Mouse (Mus musculus) spleen, postnatal 36 days (tissue): ENCODE results near the gene Il1b.

Experiments used
- DNase-seq, 2 experiments: peaks; one replicate each; pipeline ENCODE4 v3.0.0; 2022; ENCODE audit warnings: low spot score in 2 of 2, mixed read lengths in 1 of 2

The Il1b gene

GRCm38 (mm10) chr2:129368795-129369194, 2.1 kb downstream of the Il1b start:
- DNase-seq: no peak

GRCm38 (mm10) chr2:129368106-129368505, 2.8 kb downstream of the Il1b start:
- no peak for DNase-seq

GRCm38 (mm10) chr2:129367246-129367645, 3.7 kb downstream of the Il1b start:
- DNase-seq: no peak

DNA sequence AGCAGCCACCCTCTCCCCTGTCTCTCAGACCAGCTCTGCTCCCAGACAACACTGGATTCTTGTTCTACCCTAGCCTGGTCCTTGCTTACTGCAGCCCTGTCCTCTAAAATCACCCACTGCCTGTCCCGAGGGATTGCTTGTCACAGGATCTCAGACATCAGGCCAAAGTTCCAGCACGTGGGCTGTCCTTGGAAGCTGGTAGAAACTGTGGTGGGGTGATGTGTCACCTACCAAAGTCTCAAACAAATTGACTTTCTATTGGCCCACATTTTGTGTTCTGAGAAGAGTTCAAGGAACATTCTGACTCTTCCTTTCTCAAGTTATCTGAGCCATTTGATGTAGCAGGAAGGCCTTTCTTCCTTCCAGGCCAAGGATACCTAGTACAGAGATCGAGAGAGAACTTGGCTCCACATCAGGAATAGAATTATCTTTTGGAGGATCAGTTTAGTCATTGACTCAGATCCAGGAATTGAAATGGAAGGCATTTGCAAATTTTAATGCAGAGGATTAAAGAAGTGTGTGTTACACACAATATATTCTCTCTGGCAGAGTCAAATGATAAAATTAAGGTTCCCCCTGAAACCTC, 9.9 kb downstream of the Il1b start:
- no peak for DNase-seq

GRCm38 (mm10) chr2:129360197-129360596, 10.7 kb downstream of the Il1b start:
- DNase-seq: no peak

GRCm38 (mm10) chr2:129338138-129338621, 32.8 kb downstream of the Il1b start:
- DNase-seq: peak in 1 of 2 experiments; percentile 18

DNA sequence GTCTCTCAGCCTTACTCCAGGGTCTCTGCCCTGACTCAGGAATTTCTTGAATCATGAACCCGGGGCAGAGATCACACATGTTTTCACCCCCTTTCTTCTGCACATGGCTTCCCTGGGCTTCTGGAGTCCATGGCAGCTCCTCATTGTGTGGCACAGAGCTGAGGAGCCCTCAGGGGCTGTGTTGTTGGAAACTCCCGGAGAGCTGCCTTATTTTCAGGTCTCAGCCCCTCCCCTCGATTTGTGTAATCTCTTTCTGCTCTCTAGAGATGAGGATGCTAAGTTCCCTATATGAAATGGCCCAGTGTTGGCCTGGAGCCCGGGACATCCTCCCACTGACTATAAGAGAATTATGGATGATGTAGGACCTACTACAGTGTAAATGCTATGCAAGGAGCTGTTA, 37.5 kb downstream of the Il1b start:
- DNase-seq: no peak

GRCm38 (mm10) chr2:129330540-129330939, 40.4 kb downstream of the Il1b start:
- peak in 1 of 2 experiments; percentile 8 for DNase-seq

DNA sequence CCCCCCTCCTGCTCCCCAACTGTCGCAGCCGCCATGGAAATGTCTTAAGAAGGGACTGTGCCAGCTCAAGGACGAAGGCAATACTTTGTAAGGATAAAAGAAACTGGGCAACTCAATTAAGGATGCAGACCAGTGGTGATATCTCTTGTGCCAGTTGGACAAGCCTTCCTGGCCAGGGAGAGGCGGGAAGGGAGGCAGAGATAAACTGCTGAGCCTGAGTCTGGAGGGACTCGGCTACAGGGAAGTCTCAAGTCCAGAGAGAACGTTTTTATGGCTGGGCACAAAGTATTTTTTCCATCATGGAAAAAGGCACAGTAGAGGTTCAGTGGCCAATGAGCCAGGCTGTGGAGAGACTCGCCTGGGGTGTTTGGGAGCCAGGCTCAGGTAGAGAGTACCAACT, 40.9 kb downstream of the Il1b start:
- DNase-seq: no peak

- no peak for DNase-seq
Measured at GRCm38 (mm10) chr2:129328238-129328637, 42.7 kb downstream of the Il1b start.

- DNase-seq: no peak
Measured at GRCm38 (mm10) chr2:129324216-129324615, 46.7 kb downstream of the Il1b start.

- DNase-seq: no peak
Measured at GRCm38 (mm10) chr2:129322117-129322635, 48.8 kb downstream of the Il1b start.

- DNase-seq: no peak
Measured at GRCm38 (mm10) chr2:129320033-129320605, 50.8 kb downstream of the Il1b start.

GRCm38 (mm10) chr2:129315831-129316230, 55.1 kb downstream of the Il1b start:
- DNase-seq: peak in 1 of 2 experiments; percentile 18

DNA sequence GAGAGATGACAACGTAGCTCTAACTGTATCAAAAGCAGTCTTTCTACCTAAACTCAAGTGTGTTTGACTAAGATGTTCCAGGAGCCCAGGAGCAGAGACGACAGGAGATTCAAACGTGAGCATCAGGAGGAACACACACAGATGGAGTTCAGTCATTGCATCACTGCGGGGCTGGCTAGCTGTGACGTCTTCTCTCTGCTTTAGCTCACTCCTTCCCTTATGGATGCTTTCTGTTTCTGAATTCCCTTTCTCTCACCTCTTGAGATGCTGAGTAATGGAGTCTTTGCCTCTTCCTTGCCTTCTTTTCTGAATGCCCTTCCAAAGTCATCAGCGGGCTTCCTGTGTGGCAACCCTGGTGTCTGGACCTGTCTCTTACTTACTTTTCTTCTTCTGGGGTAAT, 56.1 kb downstream of the Il1b start:
- no peak for DNase-seq
